Mouse (Mus musculus) neural tube, embryonic 14.5 days (tissue): ENCODE data around the gene Dgkb. TPM values are rescaled to one million over a fixed set of nuclear protein-coding genes. Genes with fewer than 3 reads are reported as not detected.

Experiments used
- ATAC-seq: fragments of 200-750 bp; cut with Nextera tagmentation; 2 replicates; pipeline ENCODE4 v1.8.0; 2017; ENCODE audit warnings: low read depth, mild to moderate bottlenecking, moderate TSS enrichment, moderate library complexity
- H3K27ac ChIP-seq: fragments of 300-500 bp; sonication (generic); 2 replicates; pipeline ENCODE4 v1.5.1; 2014; ENCODE audit warnings: low read depth, mild to moderate bottlenecking, control low read depth, low read length, moderate library complexity, mixed read lengths
- H3K27me3 ChIP-seq: fragments of 300-500 bp; sonication (generic); 2 replicates; pipeline ENCODE4 v1.6.1; 2014; ENCODE audit warnings: low read length; ENCODE audit not compliant: control insufficient read depth, insufficient read depth
- H3K36me3 ChIP-seq: fragments of 300-500 bp; sonication (generic); 2 replicates; pipeline ENCODE4 v1.6.1; 2014; ENCODE audit warnings: low read length, mixed read lengths; ENCODE audit not compliant: control insufficient read depth, insufficient read depth
- H3K4me1 ChIP-seq: fragments of 300-500 bp; sonication (generic); 2 replicates; pipeline ENCODE4 v1.6.1; 2014; ENCODE audit warnings: low read length; ENCODE audit not compliant: control insufficient read depth, insufficient read depth
- H3K4me2 ChIP-seq: fragments of 300-500 bp; sonication (generic); 2 replicates; pipeline ENCODE4 v1.6.1; 2014; ENCODE audit warnings: mild to moderate bottlenecking, low read depth, low read length, control low read depth
- H3K4me3 ChIP-seq: fragments of 300-500 bp; sonication (generic); 2 replicates; pipeline ENCODE4 v1.5.1; 2014; ENCODE audit warnings: low read depth, low read length, control low read depth, mixed read lengths
- H3K9ac ChIP-seq: fragments of 300-500 bp; sonication (generic); replicated peaks from 2 replicates; pipeline ENCODE4 v1.6.1; 2014; ENCODE audit warnings: low read depth, mild to moderate bottlenecking, control low read depth, low read length, mixed read lengths
- H3K9me3 ChIP-seq: fragments of 300-500 bp; sonication (generic); 2 replicates; pipeline ENCODE4 v1.6.1; 2016; ENCODE audit warnings: low read length; ENCODE audit not compliant: control insufficient read depth
- WGBS: fragments of 180-500 bp; shearing (Covaris S2); extraction: QIAGEN DNeasy Blood & Tissue Kit; methylation state at CpG from one replicate; pipeline ENCODE4 v1.1.7; 2014; 5-methylcytosine and 5-hydroxymethylcytosine counted together
- polyA plus RNA-seq: library from polyadenylated mRNA; unstranded; fragments of >200 nt; fragmentation: Nextera tagmentation; extraction: Ambion mirVana; gene quantifications from 2 replicates; pipeline ENCODE4 v1.2.1, GENCODE M21; 2014

The Dgkb gene
- polyA plus RNA-seq, result 9.3 and 10.1 TPM in 2 replicates

GRCm38 (mm10) chr12:37817426-37817825 is at the start of gene Dgkb:
Gene Dgkb, plus strand, starts transcription at chr12:37817726.
- no peaks in the 10 kb centered on the region for H3K27me3 ChIP-seq
- no peak within 1 kb of the TSS for H3K4me2 ChIP-seq
- H3K9me3 ChIP-seq, result no peaks in the 10 kb centered on the region
- no peak within 1 kb of the TSS for H3K9ac ChIP-seq
- no peak within 1 kb of the TSS for H3K27ac ChIP-seq
- ATAC-seq, result no peak
- no peaks in the 10 kb centered on the region for H3K36me3 ChIP-seq
- WGBS, result 51% methylated on average over 3 of the region's 3 CpGs
- no peaks in the 10 kb centered on the region for H3K4me1 ChIP-seq
- no peak within 1 kb of the TSS for H3K4me3 ChIP-seq

GRCm38 (mm10) chr12:37769844-37770243 is 47.7 kb upstream of the Dgkb start:
- Histone ChIP-seq H3K4me2 (no peak overlapping the region), H3K27me3 (no peaks in the 10 kb centered on the region), H3K9me3 (no peaks in the 10 kb centered on the region), H3K27ac (no peak overlapping the region), H3K9ac (no peak overlapping the region), H3K36me3 (no peaks in the 10 kb centered on the region), H3K4me3 (no peak overlapping the region), H3K4me1 (no peaks in the 10 kb centered on the region)
- 83% methylated on average over 1 of the region's 1 CpGs for WGBS
- ATAC-seq, result no peak

DNA sequence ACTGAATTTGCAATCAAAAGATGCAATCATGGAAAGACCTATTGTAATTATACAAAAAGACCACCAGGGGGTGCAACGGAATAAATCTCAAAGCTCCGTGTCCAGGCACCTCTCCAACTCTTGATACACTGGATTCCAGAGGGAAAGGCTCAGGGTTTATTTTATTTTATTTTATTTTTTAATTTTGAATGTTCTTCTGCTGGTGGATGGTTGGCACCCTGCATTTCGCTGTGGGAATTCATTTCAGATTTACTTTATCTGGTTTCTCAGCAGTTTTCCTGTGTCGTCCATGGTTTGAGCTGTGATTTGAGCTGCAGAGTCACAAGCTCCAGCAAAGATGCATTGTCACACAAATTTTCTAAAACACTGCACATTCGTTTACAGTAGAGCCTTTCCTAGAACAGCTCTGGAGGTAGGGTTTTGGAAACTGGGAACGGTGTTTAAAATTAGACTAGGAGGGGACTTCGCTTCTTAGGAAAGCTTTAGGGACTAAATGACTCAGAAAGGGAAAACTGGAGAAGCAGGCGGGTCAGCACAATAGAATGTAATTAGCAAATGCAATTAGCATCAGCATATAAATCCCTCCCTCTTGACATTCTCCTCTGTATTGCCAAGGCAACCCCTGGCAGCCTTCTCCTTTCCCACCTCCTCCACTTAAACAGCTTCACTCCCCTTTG is 43.7 kb upstream of the Dgkb start:
- no peaks in the 10 kb centered on the region for H3K9me3 ChIP-seq
- no peaks in the 10 kb centered on the region for H3K27me3 ChIP-seq
- no peaks in the 10 kb centered on the region for H3K36me3 ChIP-seq
- H3K27ac ChIP-seq, result peak overlapping the region; percentile 56; the same call in 1 of the 2 replicates
- H3K9ac ChIP-seq, result 0 out of 2 replicates have a peak overlapping the region, but pooled peaks have one; percentile 18
- peak; percentile 98 for ATAC-seq
- WGBS, result 4% methylated on average over 8 of the region's 8 CpGs
- H3K4me2 ChIP-seq, result peak overlapping the region; percentile 53
- H3K4me3 ChIP-seq, result peak overlapping the region; percentile 20; the same call in 1 of the 2 replicates
- no peaks in the 10 kb centered on the region for H3K4me1 ChIP-seq

DNA sequence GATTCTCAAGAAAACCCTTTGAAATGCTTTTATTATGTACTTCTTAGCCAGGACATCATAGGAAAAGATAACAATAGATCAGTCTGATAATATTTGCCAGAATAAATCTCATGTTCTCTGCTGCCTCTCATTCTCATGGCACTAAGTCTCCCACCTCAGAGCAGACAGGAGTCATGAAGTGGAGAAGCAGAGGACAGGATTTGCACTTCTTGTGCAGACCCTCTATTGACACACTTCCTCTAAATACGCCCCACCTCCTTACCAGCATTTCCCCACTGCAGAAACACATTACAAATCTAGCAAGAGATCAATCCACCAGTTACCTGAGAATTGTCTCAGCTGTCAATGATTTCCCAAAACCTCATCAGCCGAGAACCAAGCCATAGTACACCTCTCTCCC is 42.9 kb upstream of the Dgkb start:
- H3K27ac ChIP-seq, result no peak overlapping the region
- H3K27me3 ChIP-seq, result no peaks in the 10 kb centered on the region
- 30% methylated on average over 2 of the region's 2 CpGs for WGBS
- no peaks in the 10 kb centered on the region for H3K4me1 ChIP-seq
- H3K9ac ChIP-seq, result no peak overlapping the region
- H3K9me3 ChIP-seq, result no peaks in the 10 kb centered on the region
- ATAC-seq, result peak; percentile 22; the same call in 1 of the 2 replicates
- no peaks in the 10 kb centered on the region for H3K36me3 ChIP-seq
- H3K4me2 ChIP-seq, result no peak overlapping the region; the same call in 1 of the 2 replicates
- H3K4me3 ChIP-seq, result no peak overlapping the region

- ATAC-seq, result no peak; the same call in 1 of the 2 replicates
- no peaks in the 10 kb centered on the region for H3K36me3 ChIP-seq
- WGBS, result 91% methylated on average over 4 of the region's 4 CpGs
- no peaks in the 10 kb centered on the region for H3K27me3 ChIP-seq
- no peaks in the 10 kb centered on the region for H3K4me1 ChIP-seq
- H3K27ac ChIP-seq, result no peak overlapping the region
- no peak overlapping the region for H3K9ac ChIP-seq
- no peaks in the 10 kb centered on the region for H3K9me3 ChIP-seq
- H3K4me2 ChIP-seq, result no peak overlapping the region
- H3K4me3 ChIP-seq, result no peak overlapping the region
Measured at GRCm38 (mm10) chr12:37796265-37796928, 21.1 kb upstream of the Dgkb start.

GRCm38 (mm10) chr12:37814122-37814521 is 3.4 kb upstream of the Dgkb start:
- Histone ChIP-seq H3K9me3 (no peaks in the 10 kb centered on the region), H3K27ac (no peak overlapping the region), H3K36me3 (no peaks in the 10 kb centered on the region), H3K4me1 (no peaks in the 10 kb centered on the region), H3K4me2 (no peak overlapping the region), H3K27me3 (no peaks in the 10 kb centered on the region), H3K4me3 (no peak overlapping the region), H3K9ac (no peak overlapping the region)
- ATAC-seq, result no peak
- WGBS, result 87% methylated on average over 3 of the region's 3 CpGs

GRCm38 (mm10) chr12:37821052-37821810 is 3.7 kb downstream of the Dgkb start:
- H3K27me3 ChIP-seq, result no peaks in the 10 kb centered on the region
- H3K4me1 ChIP-seq, result no peaks in the 10 kb centered on the region
- H3K4me3 ChIP-seq, result no peak overlapping the region
- no peak overlapping the region for H3K4me2 ChIP-seq
- no peak for ATAC-seq
- no peaks in the 10 kb centered on the region for H3K36me3 ChIP-seq
- H3K9ac ChIP-seq, result no peak overlapping the region
- 75% methylated on average over 8 of the region's 8 CpGs for WGBS
- no peak overlapping the region for H3K27ac ChIP-seq
- no peaks in the 10 kb centered on the region for H3K9me3 ChIP-seq

- under 1% methylated on average over 26 of the region's 26 CpGs for WGBS
Measured at GRCm38 (mm10) chr12:37880042-37881017, 62.8 kb downstream of the Dgkb start.

More at GRCm38 (mm10) chr12:37880042-37881017, 62.8 kb downstream of the Dgkb start:
- H3K36me3 ChIP-seq, result no peaks in the 10 kb centered on the region
- H3K4me2 ChIP-seq, result peak overlapping the region; percentile 90
- peak; percentile 90 for ATAC-seq
- H3K27ac ChIP-seq, result peak overlapping the region; percentile 52; the same call in 1 of the 2 replicates
- no peaks in the 10 kb centered on the region for H3K27me3 ChIP-seq
- peak overlapping the region; percentile 46 for H3K4me3 ChIP-seq
- H3K9ac ChIP-seq, result peak overlapping the region; percentile 53
- no peaks in the 10 kb centered on the region for H3K9me3 ChIP-seq
- H3K4me1 ChIP-seq, result no peaks in the 10 kb centered on the region
